Mouse (Mus musculus): ENCODE measurements around the gene Mrgpra1. TPM values are rescaled to one million over a fixed set of nuclear protein-coding genes. Genes with fewer than 3 reads are reported as not detected.

The Mrgpra1 gene
- polyA plus RNA-seq, 1 experiment from 2014 or later, result not detected

Other genes starting within 250 kb of the Mrgpra1 start
- gene Ptpn5, start 220.6 kb downstream of the Mrgpra1 start, polyA plus RNA-seq (2016; fragmentation: Nextera tagmentation; extraction: Ambion mirVana), result 0.22 and 0.44 TPM in 2 replicates
- gene Mrgpra6, start 149.3 kb downstream of the Mrgpra1 start, polyA plus RNA-seq (2016; fragmentation: Nextera tagmentation; extraction: Ambion mirVana), result not detected in 2 replicates
- not detected in 2 replicates for gene Mrgpra9, start 101.4 kb downstream of the Mrgpra1 start, polyA plus RNA-seq (2016; fragmentation: Nextera tagmentation; extraction: Ambion mirVana)
- not detected in 2 replicates for gene Mrgpra2a, start 97.9 kb upstream of the Mrgpra1 start, polyA plus RNA-seq (2016; fragmentation: Nextera tagmentation; extraction: Ambion mirVana)
- not detected in 2 replicates for gene Mrgpra2b, start 174.6 kb upstream of the Mrgpra1 start, polyA plus RNA-seq (2016; fragmentation: Nextera tagmentation; extraction: Ambion mirVana)
- not detected in 2 replicates for gene Mrgpra3, start 247.1 kb upstream of the Mrgpra1 start, polyA plus RNA-seq (2016; fragmentation: Nextera tagmentation; extraction: Ambion mirVana)

All from limb, embryonic 12.5 days (tissue).